Mouse (Mus musculus) MN1 (cell line): ENCODE results near the gene Cacna2d1.

Experiments used
- DNase-seq: peaks from one replicate; pipeline ENCODE4 v3.0.0-alpha.2; 2016; ENCODE audit warnings: low spot score

Cacna2d1 gene

GRCm38 (mm10) chr5:16155375-16156284 lies 221.1 kb downstream of the Cacna2d1 start:
- DNase-seq = no peak

GRCm38 (mm10) chr5:16163270-16163669 lies 228.8 kb downstream of the Cacna2d1 start:
- DNase-seq = no peak

GRCm38 (mm10) chr5:16166117-16166867 lies 231.8 kb downstream of the Cacna2d1 start:
- DNase-seq = no peak

GRCm38 (mm10) chr5:16166868-16167267 lies 232.4 kb downstream of the Cacna2d1 start:
- DNase-seq = no peak

- no peak for DNase-seq
Measured at GRCm38 (mm10) chr5:16181041-16181440, 246.6 kb downstream of the Cacna2d1 start.

GRCm38 (mm10) chr5:16184064-16184463 lies 249.6 kb downstream of the Cacna2d1 start:
- DNase-seq = no peak

- no peak for DNase-seq
Measured at GRCm38 (mm10) chr5:16187931-16188330, 253.4 kb downstream of the Cacna2d1 start.

- no peak for DNase-seq
Measured at GRCm38 (mm10) chr5:16189878-16190277, 255.4 kb downstream of the Cacna2d1 start.

GRCm38 (mm10) chr5:16191165-16191564 lies 256.7 kb downstream of the Cacna2d1 start:
- no peak for DNase-seq

- no peak for DNase-seq
Measured at GRCm38 (mm10) chr5:16199816-16200215, 265.3 kb downstream of the Cacna2d1 start.

GRCm38 (mm10) chr5:16221960-16222359 lies 287.5 kb downstream of the Cacna2d1 start:
- no peak for DNase-seq

- DNase-seq = no peak
Measured at GRCm38 (mm10) chr5:16225359-16225758, 290.9 kb downstream of the Cacna2d1 start.

GRCm38 (mm10) chr5:16229384-16229783 lies 294.9 kb downstream of the Cacna2d1 start:
- DNase-seq = no peak

GRCm38 (mm10) chr5:16231477-16231876 lies 297.0 kb downstream of the Cacna2d1 start:
- no peak for DNase-seq

GRCm38 (mm10) chr5:16234891-16235290 lies 300.4 kb downstream of the Cacna2d1 start:
- no peak for DNase-seq

- no peak for DNase-seq
Measured at GRCm38 (mm10) chr5:16235864-16236263, 301.4 kb downstream of the Cacna2d1 start.

GRCm38 (mm10) chr5:16236608-16237007 lies 302.1 kb downstream of the Cacna2d1 start:
- no peak for DNase-seq

GRCm38 (mm10) chr5:16237972-16238371 lies 303.5 kb downstream of the Cacna2d1 start:
- DNase-seq = no peak

GRCm38 (mm10) chr5:16240255-16240654 lies 305.8 kb downstream of the Cacna2d1 start:
- DNase-seq = no peak

- DNase-seq = no peak
Measured at GRCm38 (mm10) chr5:16243599-16243998, 309.1 kb downstream of the Cacna2d1 start.

GRCm38 (mm10) chr5:16252738-16253513 lies 318.4 kb downstream of the Cacna2d1 start:
- no peak for DNase-seq

GRCm38 (mm10) chr5:16253768-16254167 lies 319.3 kb downstream of the Cacna2d1 start:
- DNase-seq = no peak
